Comparison of ENCODE assay signal across 9 mouse cellular contexts in the genomic region with DNA sequence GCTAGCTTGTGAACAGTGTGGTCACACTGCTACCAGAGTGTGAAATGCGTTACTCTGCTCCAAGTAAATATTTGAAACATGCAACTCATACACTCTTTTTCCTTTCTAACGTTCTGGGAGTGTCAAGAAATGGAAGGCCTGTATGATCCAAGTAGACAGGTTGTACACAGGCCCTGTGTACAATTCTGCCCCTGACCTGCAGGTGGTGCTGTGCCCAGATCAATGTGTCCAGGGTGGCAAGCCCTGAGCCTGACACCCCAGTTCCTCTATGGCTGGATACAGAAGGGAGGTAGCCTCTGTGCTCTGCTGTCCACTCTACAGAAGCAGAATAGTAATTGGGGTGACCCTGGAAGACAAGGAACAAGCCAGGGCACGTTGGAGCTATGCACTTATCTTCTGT. TPM values are rescaled to one million over a fixed set of nuclear protein-coding genes. Genes with fewer than 3 reads are reported as not detected.
DNase-seq lines count a peak whose midpoint lies in the region; ATAC-seq lines count a peak whose summit lies in the region.
"Had no signal": no experiment of that assay in that cellular context is flagged by ENCODE, and none has a peak within 500 bp of the region (broad histone marks: within the 10 kb centered on the region; RNA-seq: fewer than 3 reads in every experiment).

No protein-coding gene starts in this region.

- ATAC-seq in granulocyte monocyte progenitor cell, adult 5-6 weeks (replicated peaks; ENCODE audit: poor library complexity, severe bottlenecking): peak; percentile 93
- ATAC-seq in lung, embryonic 16.5 days (ENCODE audit: low read depth): peak; percentile 44; the same call in 1 of the 2 replicates

- H3K27ac ChIP-seq in lung, embryonic 16.5 days (ENCODE audit: low read length): no peak overlapping the region
- H3K27ac ChIP-seq: midbrain, embryonic 12.5 days had no signal

- DNase-seq in right cerebral cortex, postnatal 14 days: peak; percentile 41
- DNase-seq in right cerebral cortex, postnatal 25 days: no peak
- DNase-seq in adrenal gland, adult (ENCODE audit: inconsistent age in 2 of 2, low spot score in 1 of 2): peak; percentile 85 to 92
- peak; percentile 26 to 43 for DNase-seq in thymus, adult 18-20 months
- DNase-seq in frontal cortex, postnatal 25 days (ENCODE audit: low spot score in 2 of 2): no peak
- DNase-seq in cerebellum, postnatal 4 days (ENCODE audit: low spot score in 2 of 2): no peak

- H3K4me2 ChIP-seq in lung, embryonic 16.5 days (ENCODE audit: low read depth, low read length): no peak overlapping the region
- H3K4me2 ChIP-seq: midbrain, embryonic 12.5 days had no signal

- no peak overlapping the region for H3K4me3 ChIP-seq in lung, embryonic 16.5 days (ENCODE audit: low read length)
- H3K4me3 ChIP-seq: midbrain, embryonic 12.5 days had no signal

- H3K27me3 ChIP-seq in lung, embryonic 16.5 days (ENCODE audit: control insufficient read depth, insufficient read depth, low read depth, low read length): no peaks in the 10 kb centered on the region

- H3K4me1 ChIP-seq in lung, embryonic 16.5 days (replicated peaks; ENCODE audit: control insufficient read depth, insufficient read depth, low read length): no peaks in the 10 kb centered on the region

- 44% methylated on average over 3 of the region's 3 CpGs for WGBS in lung, embryonic 16.5 days

- H3K9ac ChIP-seq in lung, embryonic 16.5 days (ENCODE audit: low read length): no peak overlapping the region
- H3K9ac ChIP-seq: midbrain, embryonic 12.5 days had no signal

- no peaks in the 10 kb centered on the region for H3K9me3 ChIP-seq in lung, embryonic 16.5 days (ENCODE audit: control insufficient read depth, low read length)

- H3K36me3 ChIP-seq in lung, embryonic 16.5 days (ENCODE audit: control insufficient read depth, insufficient read depth, low read length): no peaks in the 10 kb centered on the region
- H3K36me3 ChIP-seq: midbrain, embryonic 12.5 days had no signal

RNA-seq across cellular contexts. Expression of a gene that starts 24.3 kb away (rescaled TPM):
- 0.28 TPM in 1 of 2 replicates, not detected in the other for total RNA-seq in granulocyte monocyte progenitor cell, adult 5-6 weeks (2014; fragmentation: Nextera tagmentation)
- total RNA-seq in granulocyte monocyte progenitor cell, adult 5-6 weeks (2017): not detected in 2 replicates
- 8.1 and 8.5 TPM in 2 replicates for polyA plus RNA-seq in lung, embryonic 16.5 days (2015; fragmentation: Nextera tagmentation; extraction: Ambion mirVana)

Comparison
In these comparisons a context has a peak if more than half of its experiments do, and no peak if none do; other contexts are left out.
1. DNase-seq: peak in right cerebral cortex, postnatal 14 days (single experiment), adrenal gland, adult (2 of 2) and thymus, adult 18-20 months (2 of 2); none in right cerebral cortex, postnatal 25 days (single experiment), frontal cortex, postnatal 25 days (0 of 2) and cerebellum, postnatal 4 days (0 of 2).